Mouse (Mus musculus) cerebellum, postnatal 4 days (tissue): ENCODE measurements around the gene Sox14.

Source experiments
- DNase-seq, 2 experiments: peaks; one replicate each; pipeline ENCODE4 v3.0.0; 2022; ENCODE audit warnings: low spot score in 2 of 2, mixed read lengths in 1 of 2

The Sox14 gene

DNA sequence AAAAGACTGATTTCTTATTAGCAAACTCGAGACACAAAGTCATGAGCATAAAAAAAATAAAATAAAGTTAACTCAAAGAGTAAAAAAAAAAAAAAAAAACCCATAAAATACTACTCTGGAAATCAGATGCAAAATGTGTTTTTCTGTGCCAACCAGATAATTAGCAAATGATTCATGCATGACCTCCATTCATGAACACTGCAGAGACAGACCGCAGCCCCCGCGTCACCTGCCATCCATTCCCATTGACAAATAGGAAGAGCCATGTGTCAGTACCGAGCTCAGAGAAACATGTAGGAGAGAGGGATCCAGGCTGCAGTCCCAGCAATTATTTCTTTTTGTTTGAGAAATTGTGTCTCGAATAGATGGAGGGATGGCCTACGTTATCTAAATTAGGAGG, 25.6 kb downstream of the Sox14 start:
- no peak for DNase-seq

DNA sequence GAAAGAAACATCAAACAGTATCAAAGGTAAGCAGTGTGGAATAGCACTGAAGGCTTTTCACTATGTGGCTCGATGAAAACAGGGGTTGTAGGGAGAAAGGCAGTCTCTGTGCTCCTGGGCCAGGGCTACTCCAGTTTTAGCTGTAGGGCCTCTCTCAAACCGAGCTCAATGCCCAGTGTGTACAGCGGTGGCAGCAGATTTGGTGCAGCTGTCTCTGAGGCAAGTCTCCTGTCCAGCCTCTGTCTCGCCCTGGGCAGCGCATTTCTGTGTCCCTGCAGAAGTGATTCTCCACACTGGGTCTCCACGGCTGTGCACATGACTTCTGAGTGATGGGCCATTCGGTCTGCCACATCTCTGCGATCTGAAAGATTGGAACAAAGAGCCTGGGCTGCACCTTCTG, 27.6 kb downstream of the Sox14 start:
- no peak for DNase-seq

- DNase-seq = peak; percentile 65 to 79
These were observed 29.1 kb downstream of the Sox14 start for GRCm38 (mm10) chr9:99846820-99847219.

- DNase-seq = no peak
These were observed 36.6 kb downstream of the Sox14 start for GRCm38 (mm10) chr9:99839367-99839766.

DNA sequence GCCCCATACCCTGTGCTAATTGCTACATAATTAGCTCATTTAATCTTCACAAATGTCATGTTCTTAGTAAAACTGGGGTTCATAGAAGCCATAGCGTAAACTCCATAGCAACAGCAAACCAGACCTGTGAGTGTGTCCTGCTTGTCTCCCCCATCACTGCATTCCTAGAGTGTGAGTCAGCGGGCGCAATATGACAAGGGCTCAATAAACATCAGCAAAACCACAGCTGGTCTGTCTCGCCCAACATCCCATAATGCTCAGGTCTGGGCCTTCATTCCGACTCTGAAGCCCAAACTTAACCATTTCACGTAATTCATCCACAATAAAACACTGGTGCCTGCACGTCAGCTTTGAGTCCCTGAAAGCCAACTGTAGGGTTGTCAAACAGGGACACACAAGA, 37.1 kb downstream of the Sox14 start:
- DNase-seq = no peak

DNA sequence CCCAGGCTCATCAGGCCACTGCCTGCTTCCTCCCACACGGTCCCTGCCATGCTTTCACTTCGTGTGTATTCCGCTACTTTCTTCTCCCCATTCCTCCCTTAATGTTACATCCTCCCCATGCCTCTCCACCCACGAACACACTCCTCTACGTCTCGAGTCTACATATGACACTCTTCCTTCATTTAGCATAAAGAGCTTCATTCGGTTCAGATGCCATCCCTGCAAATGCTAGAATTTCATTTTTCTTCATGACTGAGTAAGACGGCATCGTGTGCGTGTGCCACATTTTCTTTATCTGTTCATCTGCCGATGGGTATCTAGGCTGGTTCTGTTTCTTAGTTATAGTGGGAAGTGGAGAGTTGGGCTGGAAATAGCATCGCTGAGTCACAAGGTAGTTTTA, 39.3 kb downstream of the Sox14 start:
- no peak for DNase-seq

DNA sequence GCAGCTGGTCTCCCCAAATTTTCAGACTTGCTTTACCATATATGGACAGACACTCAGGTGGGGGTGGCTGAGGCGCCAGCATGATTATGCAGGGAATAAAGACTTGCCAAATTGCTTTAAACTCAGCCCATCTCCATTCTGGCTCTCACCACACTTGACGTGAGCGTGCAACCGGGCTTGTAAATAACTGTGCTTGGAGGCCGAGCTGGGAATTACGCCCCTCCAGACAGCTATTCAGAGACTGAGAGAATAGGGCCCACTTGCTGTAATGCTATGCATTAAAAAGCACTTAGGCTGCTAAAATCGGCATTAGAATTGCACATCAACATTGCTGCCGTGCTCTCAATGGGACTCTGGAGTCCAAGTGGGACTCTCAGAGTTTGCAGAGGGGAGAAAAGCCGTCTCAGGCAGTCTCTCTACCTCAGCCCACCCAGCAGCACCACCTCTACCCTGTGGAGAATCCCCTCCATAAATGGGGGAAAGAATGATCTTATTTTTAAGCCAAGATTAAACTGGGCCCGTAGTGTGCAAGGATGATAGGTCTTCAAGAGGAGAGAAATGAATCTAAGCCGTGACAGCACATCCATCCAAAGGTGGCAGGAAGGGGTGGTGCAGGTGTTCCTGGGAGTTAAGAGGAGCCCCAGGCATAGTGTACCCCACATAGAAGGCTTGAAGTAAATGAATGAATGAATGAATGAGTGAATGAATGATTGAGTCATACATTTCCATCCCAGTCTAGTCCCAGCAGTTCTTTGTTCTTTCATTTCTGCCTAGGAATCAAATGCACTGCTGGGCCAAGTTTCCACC, 40.1 kb downstream of the Sox14 start:
- no peak for DNase-seq
